Mouse (Mus musculus): ENCODE data around the gene Dclre1a.

GRCm38 (mm10) chr19:56547456-56548229 is at the start of gene Dclre1a:
- TF ChIP-seq CTCF (conservative IDR thresholded peaks at IDR 0.05; ENCODE audit: low read length) (no peak), NANOG (IDR thresholded peaks at IDR 0.05; ENCODE audit: borderline replicate concordance, low read length) (no peak)
